Mouse (Mus musculus): ENCODE measurements at regions not wholly inside any gene's neighbourhood (a gene's known extent, or its start where the extent isn't known, plus 50 kb on each side); places are given as distances from the start of the nearest gene placed in this dataset.
A peak's percentile ranks its signal among the peaks of the same experiment; 100 is the strongest.

GRCm38 (mm10) chr16:73772454-73772853 lies 639.2 kb downstream of the Robo2 start:
- ATAC-seq (no peak), DNase-seq (ENCODE audit: low spot score) (no peak)
- Histone ChIP-seq H3K4me1 (ENCODE audit: insufficient read depth, low read length) (no peaks in the 10 kb centered on the region), H3K4me2 (ENCODE audit: low read depth, low read length) (no peak overlapping the region), H3K9me3 (ENCODE audit: low read length) (no peaks in the 10 kb centered on the region), H3K9ac (replicated peaks; ENCODE audit: low read length) (no peak overlapping the region), H3K36me3 (ENCODE audit: insufficient read depth, low read length) (no peaks in the 10 kb centered on the region), H3K27ac (no peak overlapping the region), H3K4me3 (ENCODE audit: low read length) (no peak overlapping the region), H3K27me3 (ENCODE audit: insufficient read depth, low read length) (no peaks in the 10 kb centered on the region)
- WGBS = 88% methylated on average over 5 of the region's 5 CpGs
- no peak for TF ChIP-seq CTCF (IDR thresholded peaks at IDR 0.05; ENCODE audit: low read depth)

GRCm38 (mm10) chr16:73770440-73770856 lies 641.2 kb downstream of the Robo2 start:
- Histone ChIP-seq H3K27ac (no peak overlapping the region), H3K36me3 (ENCODE audit: insufficient read depth, low read length) (no peaks in the 10 kb centered on the region), H3K27me3 (ENCODE audit: insufficient read depth, low read length) (no peaks in the 10 kb centered on the region), H3K9ac (replicated peaks; ENCODE audit: low read length) (no peak overlapping the region), H3K9me3 (ENCODE audit: low read length) (no peaks in the 10 kb centered on the region), H3K4me2 (ENCODE audit: low read depth, low read length) (no peak overlapping the region), H3K4me1 (ENCODE audit: insufficient read depth, low read length) (no peaks in the 10 kb centered on the region), H3K4me3 (ENCODE audit: low read length) (no peak overlapping the region)
- TF ChIP-seq CTCF (IDR thresholded peaks at IDR 0.05; ENCODE audit: low read depth) = no peak
- DNase-seq (ENCODE audit: low spot score) = peak; percentile 16
- no peak for ATAC-seq
- 56% methylated on average over 5 of the region's 5 CpGs for whole genome bisulfite sequencing

GRCm38 (mm10) chr16:73769729-73770128 lies 641.9 kb downstream of the Robo2 start:
- no peak overlapping the region for H3K27ac ChIP-seq
- H3K27me3 ChIP-seq (ENCODE audit: insufficient read depth, low read length) = no peaks in the 10 kb centered on the region
- H3K36me3 ChIP-seq (ENCODE audit: insufficient read depth, low read length) = no peaks in the 10 kb centered on the region
- ATAC-seq (no peak), DNase-seq (ENCODE audit: low spot score) (no peak)
- H3K4me2 ChIP-seq (ENCODE audit: low read depth, low read length) = no peak overlapping the region
- H3K9me3 ChIP-seq (ENCODE audit: low read length) = no peaks in the 10 kb centered on the region
- no peak overlapping the region for H3K4me3 ChIP-seq (ENCODE audit: low read length)
- WGBS = 86% methylated on average over 5 of the region's 5 CpGs
- TF ChIP-seq CTCF (IDR thresholded peaks at IDR 0.05; ENCODE audit: low read depth) = no peak
- no peak overlapping the region for H3K9ac ChIP-seq (replicated peaks; ENCODE audit: low read length)
- no peaks in the 10 kb centered on the region for H3K4me1 ChIP-seq (ENCODE audit: insufficient read depth, low read length)

GRCm38 (mm10) chr16:73768706-73769105 lies 642.9 kb downstream of the Robo2 start:
- H3K4me2 ChIP-seq (ENCODE audit: low read depth, low read length) = no peak overlapping the region
- DNase-seq (ENCODE audit: low spot score) = no peak
- no peaks in the 10 kb centered on the region for H3K27me3 ChIP-seq (ENCODE audit: insufficient read depth, low read length)
- no peaks in the 10 kb centered on the region for H3K9me3 ChIP-seq (ENCODE audit: low read length)
- 97% methylated on average over 2 of the region's 2 CpGs for WGBS
- no peak overlapping the region for H3K27ac ChIP-seq
- H3K4me1 ChIP-seq (ENCODE audit: insufficient read depth, low read length) = no peaks in the 10 kb centered on the region
- no peak overlapping the region for H3K4me3 ChIP-seq (ENCODE audit: low read length)
- H3K9ac ChIP-seq (replicated peaks; ENCODE audit: low read length) = no peak overlapping the region
- no peaks in the 10 kb centered on the region for H3K36me3 ChIP-seq (ENCODE audit: insufficient read depth, low read length)
- no peak for ATAC-seq
- TF ChIP-seq CTCF (IDR thresholded peaks at IDR 0.05; ENCODE audit: low read depth) = no peak

GRCm38 (mm10) chr16:73765184-73765583 lies 646.4 kb downstream of the Robo2 start:
- Histone ChIP-seq H3K4me3 (ENCODE audit: low read length) (no peak overlapping the region), H3K36me3 (ENCODE audit: insufficient read depth, low read length) (no peaks in the 10 kb centered on the region), H3K27me3 (ENCODE audit: insufficient read depth, low read length) (no peaks in the 10 kb centered on the region), H3K9ac (replicated peaks; ENCODE audit: low read length) (no peak overlapping the region), H3K4me2 (ENCODE audit: low read depth, low read length) (no peak overlapping the region), H3K4me1 (ENCODE audit: insufficient read depth, low read length) (no peaks in the 10 kb centered on the region), H3K9me3 (ENCODE audit: low read length) (no peaks in the 10 kb centered on the region), H3K27ac (no peak overlapping the region)
- 82% methylated on average over 3 of the region's 3 CpGs for WGBS
- no peak for TF ChIP-seq CTCF (IDR thresholded peaks at IDR 0.05; ENCODE audit: low read depth)
- DNase-seq (ENCODE audit: low spot score) (no peak), ATAC-seq (no peak)

- DNase-seq (ENCODE audit: low spot score) (no peak), ATAC-seq (no peak)
- Histone ChIP-seq H3K4me1 (ENCODE audit: insufficient read depth, low read length) (no peaks in the 10 kb centered on the region), H3K27ac (no peak overlapping the region), H3K4me3 (ENCODE audit: low read length) (no peak overlapping the region), H3K9ac (replicated peaks; ENCODE audit: low read length) (no peak overlapping the region), H3K9me3 (ENCODE audit: low read length) (no peaks in the 10 kb centered on the region), H3K27me3 (ENCODE audit: insufficient read depth, low read length) (no peaks in the 10 kb centered on the region), H3K36me3 (ENCODE audit: insufficient read depth, low read length) (no peaks in the 10 kb centered on the region), H3K4me2 (ENCODE audit: low read depth, low read length) (no peak overlapping the region)
- TF ChIP-seq CTCF (IDR thresholded peaks at IDR 0.05; ENCODE audit: low read depth) = no peak
- 27% methylated on average over 3 of the region's 3 CpGs for WGBS
Measured at GRCm38 (mm10) chr16:73760921-73761320, 650.7 kb downstream of the Robo2 start.

GRCm38 (mm10) chr16:73758872-73759271 lies 652.8 kb downstream of the Robo2 start:
- no peaks in the 10 kb centered on the region for H3K36me3 ChIP-seq (ENCODE audit: insufficient read depth, low read length)
- H3K4me1 ChIP-seq (ENCODE audit: insufficient read depth, low read length) = no peaks in the 10 kb centered on the region
- H3K27me3 ChIP-seq (ENCODE audit: insufficient read depth, low read length) = no peaks in the 10 kb centered on the region
- DNase-seq (ENCODE audit: low spot score) = no peak
- ATAC-seq = no peak
- H3K4me2 ChIP-seq (ENCODE audit: low read depth, low read length) = no peak overlapping the region
- H3K4me3 ChIP-seq (ENCODE audit: low read length) = no peak overlapping the region
- no peak overlapping the region for H3K9ac ChIP-seq (replicated peaks; ENCODE audit: low read length)
- H3K27ac ChIP-seq = no peak overlapping the region
- no peak for TF ChIP-seq CTCF (IDR thresholded peaks at IDR 0.05; ENCODE audit: low read depth)
- no peaks in the 10 kb centered on the region for H3K9me3 ChIP-seq (ENCODE audit: low read length)
- 40% methylated on average over 5 of the region's 5 CpGs for WGBS
